Mouse (Mus musculus): ENCODE results near the gene Sstr2.

- TF ChIP-seq CTCF (IDR thresholded peaks at IDR 0.05; ENCODE audit: low read depth, low read length) (no peak), POLR2A (IDR thresholded peaks at IDR 0.05; ENCODE audit: insufficient read depth, low read length) (no peak), EP300 (IDR thresholded peaks at IDR 0.05; ENCODE audit: insufficient read depth, low read depth, low read length) (no peak)
These were observed 54.5 kb downstream of the Sstr2 start for GRCm38 (mm10) chr11:113673614-113674013.
